Mouse (Mus musculus): ENCODE measurements around the gene Fgf15.

The Fgf15 gene

DNA sequence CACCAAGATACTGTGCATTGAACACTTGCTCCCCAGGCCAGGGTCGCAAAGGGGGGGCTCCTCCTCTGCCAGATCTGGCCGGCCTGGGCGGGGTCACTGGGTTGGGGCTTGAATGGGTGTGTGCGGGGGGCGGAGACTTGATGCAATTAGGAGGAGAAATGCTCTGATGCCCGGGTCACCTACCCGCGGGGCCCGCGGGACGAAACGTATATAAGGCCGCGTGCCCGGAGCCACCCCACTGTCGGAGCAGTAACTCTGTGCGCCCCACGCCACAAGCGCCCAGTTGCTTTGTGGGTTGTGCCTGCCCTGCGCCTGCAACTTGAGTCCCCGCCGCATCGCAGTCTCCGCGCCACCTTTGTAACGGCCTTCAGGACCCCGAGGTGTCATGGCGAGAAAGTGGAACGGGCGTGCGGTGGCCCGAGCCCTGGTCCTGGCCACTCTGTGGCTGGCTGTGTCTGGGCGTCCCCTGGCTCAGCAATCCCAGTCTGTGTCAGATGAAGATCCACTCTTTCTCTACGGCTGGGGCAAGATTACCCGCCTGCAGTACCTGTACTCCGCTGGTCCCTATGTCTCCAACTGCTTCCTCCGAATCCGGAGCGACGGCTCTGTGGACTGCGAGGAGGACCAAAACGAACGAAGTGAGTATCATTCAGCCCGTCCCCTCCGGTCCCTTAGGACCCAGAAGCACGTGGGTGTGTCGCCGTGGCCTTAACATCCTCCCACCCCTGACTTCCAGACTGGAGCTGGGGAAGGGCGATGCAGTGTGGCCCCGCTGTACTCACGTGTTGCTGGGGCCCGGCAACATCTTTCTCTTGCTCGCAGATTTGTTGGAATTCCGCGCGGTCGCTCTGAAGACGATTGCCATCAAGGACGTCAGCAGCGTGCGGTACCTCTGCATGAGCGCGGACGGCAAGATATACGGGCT, at the start of gene Fgf15:
TSS of gene Fgf15 (plus strand) at position 238 of the 925 bp plus-strand sequence.
- no peak for DNase-seq (ENCODE audit: low read depth, low spot score)

DNA sequence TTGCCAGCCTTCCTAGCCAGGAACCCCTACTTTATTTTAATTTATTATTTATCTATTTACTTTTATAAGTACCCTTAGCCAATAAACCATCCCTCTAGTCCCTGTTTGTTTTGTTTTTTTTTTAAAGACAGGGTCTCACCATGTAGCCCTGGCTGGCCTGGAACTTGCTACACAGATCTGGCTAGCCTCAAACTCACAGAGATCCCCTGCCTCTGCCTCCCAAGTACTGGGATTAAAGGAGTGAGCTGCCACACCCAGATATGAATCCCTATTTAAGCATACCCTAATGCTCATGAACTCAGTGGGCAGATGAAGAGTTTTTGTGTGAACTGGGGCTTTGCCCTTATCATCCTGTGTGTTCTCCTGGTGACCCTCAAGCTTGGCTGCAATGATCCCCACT, 49.3 kb upstream of the Fgf15 start, which contains the start of gene Fgf4:
TSS of gene Fgf4 (plus strand) at position 301 of the 400 bp plus-strand sequence.
- no peak for DNase-seq (ENCODE audit: low read depth, low spot score)

DNA sequence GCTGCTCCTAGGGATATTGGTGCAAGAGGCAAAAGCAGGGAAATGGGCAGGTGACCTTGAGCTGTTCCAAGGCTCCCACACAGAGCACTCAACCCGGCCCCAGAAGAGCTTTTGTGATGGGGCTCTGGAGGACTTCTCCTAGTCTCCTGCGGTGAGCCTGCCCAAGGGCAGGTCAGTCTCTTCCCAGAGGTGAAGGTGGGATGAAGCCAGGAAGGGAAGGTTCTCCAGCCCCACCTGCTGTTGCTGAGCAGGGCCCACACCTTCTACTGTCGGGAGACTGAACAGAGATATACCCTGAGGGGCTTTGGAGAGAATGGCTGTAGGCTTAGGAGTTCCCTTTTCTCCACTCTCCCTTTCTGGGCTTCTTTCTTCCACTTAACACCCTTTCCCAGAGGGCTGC, 45.0 kb upstream of the Fgf15 start:
- DNase-seq (ENCODE audit: low read depth, low spot score): no peak

DNA sequence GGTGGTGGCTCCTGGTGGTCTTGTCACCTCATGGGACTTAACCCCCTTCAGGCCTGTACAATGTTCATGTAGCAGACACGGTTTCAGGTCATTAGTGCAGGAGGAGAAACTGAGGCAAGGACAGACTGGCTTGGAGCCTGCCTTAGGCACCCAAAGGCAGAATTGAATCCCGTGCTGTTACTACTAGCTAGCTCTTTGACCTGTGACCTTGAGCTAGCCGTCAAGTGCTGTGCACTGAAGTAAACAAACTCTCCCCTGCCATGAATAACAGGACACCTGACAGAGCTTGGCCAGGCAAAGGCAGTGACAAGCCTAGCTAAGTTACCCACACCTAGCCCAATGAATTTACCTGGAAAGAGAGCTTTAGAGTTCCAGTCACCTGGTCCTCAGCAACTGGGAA, 41.4 kb upstream of the Fgf15 start:
- DNase-seq (ENCODE audit: low read depth, low spot score): no peak

DNA sequence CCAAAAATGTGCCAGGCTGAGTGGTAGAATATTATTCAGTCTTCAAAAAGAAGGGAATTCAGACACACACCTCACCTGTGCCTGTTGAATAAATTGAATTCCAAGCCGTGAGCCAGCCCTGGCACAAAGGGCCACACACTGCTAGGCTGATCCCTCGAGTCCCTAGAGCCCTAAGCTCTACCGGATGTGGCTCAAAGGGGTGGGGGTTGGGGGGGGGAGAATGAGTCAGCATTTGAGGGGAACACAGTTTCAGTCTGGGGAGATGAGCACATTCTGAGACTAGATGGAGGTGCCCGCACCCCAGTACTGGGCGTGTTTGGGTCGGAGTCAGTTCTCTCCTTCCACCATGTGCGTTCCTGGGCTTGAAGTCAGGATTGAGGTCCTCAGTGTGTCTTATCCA, 39.2 kb upstream of the Fgf15 start:
- DNase-seq (ENCODE audit: low read depth, low spot score): no peak

DNA sequence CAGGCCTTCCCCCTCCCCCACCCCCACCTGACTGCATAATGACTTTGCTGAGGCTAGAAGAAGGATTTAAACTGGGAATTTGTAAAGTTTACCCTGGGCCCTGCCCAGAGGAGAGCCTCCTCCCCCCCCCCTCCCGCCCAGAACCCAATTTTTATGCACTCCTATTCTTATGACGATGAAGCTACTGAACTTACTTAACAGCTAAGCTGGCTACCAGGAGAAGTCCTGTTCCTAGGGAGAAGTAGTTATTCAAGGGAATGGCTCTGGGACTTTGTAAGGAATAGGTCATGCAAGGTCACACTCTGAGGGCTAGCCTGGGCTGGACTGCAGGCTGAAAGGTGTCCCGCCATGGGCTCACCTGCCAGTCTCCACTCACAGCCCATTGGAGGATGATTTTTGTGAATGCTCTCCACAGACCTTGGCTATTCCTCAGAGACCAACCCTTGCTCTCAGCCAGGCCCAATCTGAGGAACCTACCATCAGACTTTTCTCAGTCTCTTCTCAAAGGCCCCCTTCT, 38.4 kb upstream of the Fgf15 start:
- DNase-seq (ENCODE audit: low read depth, low spot score): no peak

DNA sequence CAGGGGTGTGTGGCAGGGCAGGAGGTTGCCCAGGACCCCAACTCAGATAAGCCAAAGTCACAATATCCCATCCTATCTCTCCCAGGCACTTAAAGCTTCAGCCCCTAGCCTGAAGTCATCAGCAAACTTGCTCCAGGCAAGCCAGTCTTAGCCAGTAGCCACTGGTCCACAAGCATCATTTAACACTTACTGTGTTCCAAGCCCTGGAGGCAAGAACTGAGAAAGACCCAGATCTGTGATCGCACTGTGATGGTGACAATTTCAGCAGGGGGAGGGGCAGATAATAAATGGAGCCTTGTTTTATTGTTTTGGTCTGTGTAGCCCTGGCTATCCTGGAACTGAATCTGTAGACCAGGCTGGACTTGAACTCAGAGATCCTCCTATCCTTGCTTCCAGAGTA, 37.6 kb upstream of the Fgf15 start:
- DNase-seq (ENCODE audit: low read depth, low spot score): no peak

DNA sequence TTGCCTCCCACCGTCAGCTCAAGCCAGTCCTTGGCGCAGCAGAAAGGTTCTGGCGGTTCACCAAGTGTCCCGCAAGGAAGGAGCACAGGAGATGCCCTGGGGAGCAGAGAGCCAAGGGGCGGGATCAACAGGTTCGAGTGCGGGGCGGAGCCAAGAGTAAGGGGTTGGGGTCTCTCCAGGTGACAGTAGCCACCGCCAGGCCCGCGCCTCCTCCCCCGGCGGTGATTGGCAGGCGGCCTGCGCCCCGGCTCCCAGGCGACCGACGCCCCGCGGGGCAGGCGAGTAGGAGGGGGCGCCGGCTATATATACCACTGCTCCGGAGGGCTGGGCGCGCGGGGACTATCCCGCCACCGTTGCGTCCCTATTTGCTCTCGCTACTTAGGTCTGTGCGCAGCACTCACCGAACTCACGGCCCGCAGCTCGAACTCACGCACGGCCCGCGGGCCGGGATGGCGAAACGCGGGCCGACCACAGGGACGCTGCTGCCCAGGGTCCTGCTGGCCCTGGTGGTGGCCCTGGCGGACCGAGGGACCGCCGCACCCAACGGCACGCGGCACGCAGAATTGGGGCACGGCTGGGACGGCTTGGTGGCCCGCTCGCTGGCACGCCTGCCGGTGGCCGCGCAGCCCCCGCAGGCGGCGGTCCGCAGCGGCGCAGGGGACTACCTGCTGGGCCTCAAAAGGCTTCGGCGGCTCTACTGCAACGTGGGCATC, 35.1 kb upstream of the Fgf15 start:
- DNase-seq (ENCODE audit: low read depth, low spot score): no peak

DNA sequence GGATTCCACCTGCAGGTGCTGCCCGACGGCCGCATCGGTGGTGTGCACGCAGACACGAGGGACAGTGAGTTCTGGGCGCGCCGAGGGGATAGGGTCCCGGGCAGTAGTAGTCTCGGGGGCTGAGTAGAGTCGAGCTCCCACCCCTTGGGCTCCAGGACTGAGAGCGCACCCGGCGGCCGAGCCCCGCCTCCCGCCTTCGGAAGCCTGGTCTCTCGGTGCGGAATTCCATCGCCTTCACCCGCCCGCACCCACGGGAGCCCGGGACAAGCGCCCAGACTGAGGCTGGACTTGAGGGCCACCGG, 34.6 kb upstream of the Fgf15 start:
- DNase-seq (ENCODE audit: low read depth, low spot score): no peak

DNA sequence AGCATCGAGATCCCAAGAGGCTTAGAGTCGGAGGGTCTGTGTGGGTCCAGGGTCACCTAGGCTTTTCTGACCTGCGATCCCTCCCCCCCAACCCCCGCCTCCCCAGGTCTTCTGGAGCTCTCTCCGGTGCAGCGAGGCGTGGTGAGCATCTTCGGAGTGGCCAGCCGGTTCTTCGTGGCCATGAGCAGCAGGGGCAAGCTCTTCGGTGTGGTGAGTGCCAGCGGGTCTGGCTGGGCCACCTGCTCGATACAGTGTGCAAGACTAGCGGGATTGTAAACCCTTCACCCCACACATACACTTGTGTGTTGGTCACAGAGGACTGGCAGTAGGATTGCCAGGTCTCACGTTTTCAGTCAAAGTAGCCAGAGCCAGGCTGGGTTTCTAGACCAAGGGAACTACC, 34.2 kb upstream of the Fgf15 start:
- no peak for DNase-seq (ENCODE audit: low read depth, low spot score)

DNA sequence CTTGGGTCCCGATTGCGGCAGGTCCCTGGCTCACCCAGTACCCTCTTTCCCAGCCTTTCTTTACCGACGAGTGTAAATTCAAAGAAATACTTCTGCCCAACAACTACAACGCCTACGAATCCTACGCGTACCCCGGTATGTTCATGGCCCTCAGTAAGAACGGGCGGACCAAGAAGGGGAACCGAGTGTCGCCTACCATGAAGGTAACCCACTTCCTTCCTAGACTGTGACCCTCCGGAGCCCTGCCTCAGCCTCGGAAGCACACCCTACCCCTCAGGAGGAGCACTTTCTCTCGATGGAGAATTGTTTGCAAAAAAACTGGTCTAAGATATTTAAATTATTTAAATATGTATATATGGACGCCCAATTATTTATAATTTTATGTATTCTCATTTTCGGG, 33.6 kb upstream of the Fgf15 start:
- no peak for DNase-seq (ENCODE audit: low read depth, low spot score)

DNA sequence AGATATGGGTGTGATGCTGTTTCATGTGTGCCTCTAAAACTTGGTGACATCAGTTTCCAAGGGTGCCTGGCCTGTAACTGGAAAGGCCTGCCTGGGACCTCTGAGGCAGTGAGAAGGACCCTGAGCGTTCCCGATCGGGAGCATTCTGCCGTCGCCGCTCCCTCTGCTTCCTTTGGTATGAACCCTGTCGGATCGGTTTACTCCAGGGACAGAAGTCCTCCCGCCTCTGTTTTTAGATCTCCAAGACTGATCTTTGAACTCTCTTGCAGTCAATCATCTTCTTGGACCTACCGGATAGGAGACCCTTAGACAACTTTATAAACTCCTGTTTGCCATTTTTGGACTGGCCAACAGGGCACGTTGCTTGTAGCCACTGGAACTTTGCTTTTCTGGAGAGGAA, 33.1 kb upstream of the Fgf15 start:
- no peak for DNase-seq (ENCODE audit: low read depth, low spot score)

DNA sequence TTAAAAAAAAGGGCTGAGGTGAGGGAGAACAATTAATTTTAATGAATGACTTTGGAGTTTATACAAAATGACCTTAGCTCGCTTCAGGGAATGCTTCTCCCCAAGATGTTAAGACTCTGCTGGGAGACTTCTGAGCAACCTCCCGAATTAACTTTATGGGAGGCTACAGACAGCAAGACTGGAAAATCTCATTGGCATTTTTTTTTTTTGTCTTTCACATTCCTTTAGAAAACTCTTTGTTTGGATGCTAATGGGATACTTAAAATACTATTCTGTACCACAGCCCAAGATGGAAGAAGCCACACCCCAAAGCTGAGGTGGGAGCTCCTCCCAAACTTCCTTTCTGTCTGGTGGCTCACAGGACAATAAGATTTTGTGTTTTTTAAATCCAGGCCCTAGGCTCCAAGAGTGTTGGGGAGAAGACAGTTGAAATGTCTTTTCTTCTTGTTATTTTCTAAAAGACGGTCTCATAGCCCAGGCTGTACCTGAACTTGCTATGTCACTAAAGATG, 32.1 kb upstream of the Fgf15 start:
- no peak for DNase-seq (ENCODE audit: low read depth, low spot score)

DNA sequence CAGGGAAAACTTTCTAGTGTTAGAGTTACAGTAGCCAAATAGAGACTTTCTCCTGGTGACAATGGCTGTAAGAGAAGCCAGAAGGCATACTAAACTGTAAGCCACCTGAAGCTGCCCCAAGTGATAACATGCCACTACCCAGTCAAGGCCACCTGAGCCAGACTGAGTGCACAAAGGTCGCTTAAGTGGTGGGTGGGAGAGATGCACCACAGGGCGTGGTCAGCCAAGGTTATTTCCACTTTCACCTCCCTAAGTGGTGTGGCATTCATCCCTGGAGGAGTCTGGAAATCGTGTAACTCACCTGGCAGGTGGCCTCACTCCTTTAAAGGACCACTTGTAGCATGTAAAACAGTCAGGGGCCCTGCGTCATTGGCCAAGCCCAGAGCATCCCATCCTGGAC, 29.2 kb upstream of the Fgf15 start:
- no peak for DNase-seq (ENCODE audit: low read depth, low spot score)

DNA sequence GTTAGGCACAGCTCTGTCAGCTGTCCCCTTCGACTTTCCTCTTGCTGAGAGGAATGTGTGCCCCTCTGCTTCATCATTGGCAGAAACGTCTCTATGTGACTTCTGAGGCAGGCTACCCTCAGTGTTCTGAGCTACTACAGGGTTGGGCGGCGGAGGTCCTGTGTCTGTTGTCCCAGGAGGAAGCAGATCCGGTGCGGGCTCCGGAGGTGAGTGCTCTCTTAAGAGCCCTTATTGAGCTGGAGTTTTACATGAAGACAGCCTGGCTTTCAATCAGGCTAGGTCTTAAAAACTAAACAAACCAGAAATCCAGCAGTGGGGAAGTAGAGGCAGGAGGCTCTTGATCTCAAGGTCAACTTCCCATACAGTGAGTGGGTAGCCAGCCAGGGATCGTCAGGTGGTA, 28.7 kb upstream of the Fgf15 start:
- no peak for DNase-seq (ENCODE audit: low read depth, low spot score)

DNA sequence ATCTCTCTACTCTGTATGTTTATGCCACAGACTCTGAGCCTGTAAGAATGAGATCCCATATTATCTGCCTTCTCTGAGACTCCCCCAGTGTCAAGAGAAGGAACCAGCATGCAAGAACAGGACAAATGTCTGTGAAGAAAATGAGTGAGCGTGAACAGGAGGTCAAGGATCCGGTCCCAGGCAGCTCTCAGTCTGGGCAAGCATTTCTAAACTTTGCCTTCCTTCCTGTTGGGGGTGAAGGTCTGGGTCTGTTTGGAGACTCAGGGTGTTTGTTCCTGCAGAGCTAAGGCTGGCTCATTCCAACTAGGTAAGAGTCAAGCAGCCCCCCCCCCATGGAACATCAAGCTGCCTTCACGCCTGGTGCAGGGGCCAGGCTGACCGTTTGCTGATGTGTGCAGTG, 23.9 kb upstream of the Fgf15 start:
- DNase-seq (ENCODE audit: low read depth, low spot score): no peak

DNA sequence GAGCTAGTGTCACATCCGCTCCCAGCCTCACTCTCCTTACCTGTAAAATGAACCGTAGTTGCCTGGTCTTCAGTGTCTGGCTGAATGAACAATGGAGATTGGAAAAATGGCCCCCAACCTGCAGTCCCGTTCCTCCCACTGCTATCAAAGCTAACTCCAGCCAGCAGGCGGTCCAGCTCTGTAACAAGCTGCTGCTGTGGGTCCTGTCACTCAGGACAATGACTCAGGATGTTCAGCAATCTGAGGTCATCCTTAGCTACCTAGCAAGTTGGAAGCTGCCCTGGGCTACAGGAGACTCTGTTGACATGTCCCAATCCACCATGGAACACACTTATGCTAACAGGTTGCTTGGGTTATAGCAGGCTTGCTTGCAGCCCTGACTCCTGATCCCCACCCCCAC, 23.2 kb upstream of the Fgf15 start:
- no peak for DNase-seq (ENCODE audit: low read depth, low spot score)

DNA sequence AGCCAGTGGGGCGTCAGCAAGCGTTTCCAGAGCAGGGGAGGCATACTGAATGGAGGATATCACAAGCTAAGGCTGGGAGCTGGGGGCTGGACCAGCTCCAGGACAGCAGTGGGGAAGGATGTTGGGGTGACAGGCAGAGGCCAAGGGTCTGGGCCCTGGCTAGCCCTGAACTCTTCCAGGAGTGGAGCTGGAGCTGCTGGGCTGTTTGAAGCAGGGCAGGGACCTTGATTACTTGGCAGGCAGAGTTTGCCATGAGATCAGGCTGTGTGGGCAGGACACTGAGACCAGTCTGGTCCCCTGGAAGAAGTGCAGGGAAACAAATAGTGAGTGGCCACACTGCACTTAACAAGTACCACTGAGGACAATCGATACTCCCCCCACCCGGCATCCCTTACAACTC, 22.1 kb upstream of the Fgf15 start:
- no peak for DNase-seq (ENCODE audit: low read depth, low spot score)

DNA sequence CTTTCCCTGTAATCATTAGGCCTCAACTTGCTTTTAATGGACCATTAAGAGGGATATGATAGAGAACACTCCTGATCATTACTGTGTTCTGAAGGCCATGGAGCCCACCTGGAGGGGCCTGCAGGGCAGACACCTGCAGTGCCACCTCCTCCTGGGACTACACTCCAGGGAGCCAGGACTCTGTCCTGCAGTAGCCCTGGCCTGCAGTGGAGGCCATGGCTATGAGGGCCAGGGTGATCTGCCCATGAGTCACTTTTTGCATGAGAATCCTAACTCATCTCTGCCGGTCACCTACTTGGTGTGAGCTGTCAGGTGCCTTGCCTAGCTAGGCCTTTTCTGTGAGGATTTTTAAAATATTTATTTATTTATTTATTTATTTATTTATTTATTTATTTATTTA, 17.9 kb upstream of the Fgf15 start:
- no peak for DNase-seq (ENCODE audit: low read depth, low spot score)

DNA sequence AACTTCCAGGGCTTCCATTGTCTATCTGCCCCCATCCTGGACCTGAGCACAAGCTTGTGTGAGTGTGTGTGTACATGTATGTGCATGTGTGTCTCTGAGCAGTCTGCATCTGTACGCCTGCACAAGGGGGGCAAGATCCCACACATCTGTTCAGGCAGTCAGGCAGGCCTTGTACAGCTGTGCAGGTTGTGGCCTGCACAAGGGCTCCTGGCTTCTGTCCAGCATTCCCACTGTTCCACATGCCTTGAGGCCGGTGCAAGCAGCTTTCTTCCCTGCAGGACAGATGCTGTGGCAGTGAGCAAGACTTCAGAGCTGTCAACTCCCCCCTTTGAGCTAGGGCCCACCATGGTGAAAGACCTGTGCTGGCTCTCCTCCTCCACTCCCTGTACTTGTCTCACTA, 13.2 kb upstream of the Fgf15 start:
- no peak for DNase-seq (ENCODE audit: low read depth, low spot score)

DNA sequence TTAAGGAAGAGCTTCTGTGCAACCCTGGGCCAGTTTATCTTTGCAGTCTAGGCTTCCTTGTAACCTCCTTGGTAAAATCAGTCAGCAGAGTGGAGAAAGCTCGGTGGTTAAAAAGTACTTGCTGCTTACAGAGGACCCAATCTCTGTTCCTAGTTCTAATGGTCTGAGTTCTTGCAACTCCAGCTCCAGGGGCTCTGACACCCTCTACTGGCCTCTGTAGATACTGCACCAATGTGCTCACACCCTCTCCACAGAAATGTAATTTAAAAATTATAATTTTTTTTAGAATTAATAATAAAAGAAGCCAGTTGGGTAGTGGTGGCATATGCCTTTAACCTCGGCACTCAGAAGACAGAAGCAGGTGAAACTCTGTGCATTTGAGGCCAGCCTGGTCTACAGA, 8.7 kb upstream of the Fgf15 start:
- DNase-seq (ENCODE audit: low read depth, low spot score): no peak

DNA sequence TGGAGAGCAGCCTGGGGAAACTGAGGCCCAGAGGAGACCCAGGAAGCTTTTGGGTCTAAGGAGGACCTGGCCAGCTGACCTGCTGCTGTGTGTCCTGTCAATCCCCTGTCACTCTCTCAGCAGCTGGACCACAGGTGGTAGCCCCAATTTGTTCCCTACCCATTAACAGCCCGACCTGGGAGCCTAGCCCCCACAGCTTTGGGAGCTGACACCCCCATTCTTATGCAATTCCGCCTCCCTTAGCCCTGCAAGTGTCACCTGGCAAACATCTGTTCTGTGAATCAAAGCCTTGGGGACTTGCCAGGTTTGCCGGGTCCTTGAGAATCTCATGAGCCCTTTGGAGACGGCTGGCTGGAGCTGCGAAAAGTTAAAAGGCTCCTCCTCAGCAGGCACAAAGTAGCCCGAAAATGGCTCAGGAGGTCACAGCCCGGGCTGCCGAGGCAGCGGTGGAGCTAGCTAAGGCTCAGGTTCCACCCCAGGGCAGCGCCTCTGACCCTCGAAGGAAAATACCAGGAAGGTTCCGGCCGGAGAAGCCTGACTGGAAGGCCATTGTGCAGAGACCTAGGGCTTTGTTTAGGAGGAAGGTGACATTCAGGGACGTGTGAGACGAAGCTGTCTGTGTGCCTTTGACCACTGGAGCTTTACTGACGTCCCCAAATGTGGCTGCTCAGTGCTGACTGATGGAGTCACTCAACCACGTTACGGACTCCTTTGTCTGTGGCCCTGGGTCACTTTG, 7.6 kb upstream of the Fgf15 start:
- no peak for DNase-seq (ENCODE audit: low read depth, low spot score)

Measured in mesoderm, embryonic 11.5 days (tissue).